Mouse (Mus musculus) small intestine, adult 2 months (tissue): ENCODE results near the gene Pkd2l1. TPM values are rescaled to one million over a fixed set of nuclear protein-coding genes. Genes with fewer than 3 reads are reported as not detected.
A peak's percentile ranks its signal among the peaks of the same experiment; 100 is the strongest.

ENCODE experiments used
- H3K27ac ChIP-seq: fragments of 200-500 bp; 2 replicates; pipeline ENCODE4 v1.5.1; 2012; ENCODE audit warnings: low read depth, low read length, control low read depth, inconsistent platforms; ENCODE audit not compliant: insufficient read depth
- H3K27me3 ChIP-seq: fragments of 200-500 bp; 2 replicates; pipeline ENCODE4 v1.6.1; 2012; ENCODE audit warnings: mild to moderate bottlenecking, moderate library complexity, low read length, inconsistent platforms; ENCODE audit not compliant: control insufficient read depth, insufficient read depth
- H3K36me3 ChIP-seq: fragments of 200-500 bp; 2 replicates; pipeline ENCODE4 v1.6.1; 2012; ENCODE audit warnings: mild to moderate bottlenecking, low read length, control low read depth, inconsistent platforms; ENCODE audit not compliant: control insufficient read depth, insufficient read depth
- H3K4me1 ChIP-seq: fragments of 200-500 bp; 2 replicates; pipeline ENCODE4 v1.6.1; 2012; ENCODE audit warnings: low read length, inconsistent platforms, mixed read lengths; ENCODE audit not compliant: control insufficient read depth, insufficient read depth, insufficient read length
- H3K4me3 ChIP-seq: fragments of 200-500 bp; 2 replicates; pipeline ENCODE4 v1.5.1; 2012; ENCODE audit warnings: low read depth, mild to moderate bottlenecking, control low read depth, inconsistent platforms, low read length, moderate library complexity
- CTCF ChIP-seq: fragments of 200-500 bp; IDR thresholded peaks from 2 replicates; pipeline ENCODE4 v1.5.1; 2012; ENCODE audit warnings: low read depth, mild to moderate bottlenecking, control low read depth, inconsistent platforms, low read length, moderate library complexity, mixed read lengths; ENCODE audit not compliant: insufficient replicate concordance, insufficient read length; ENCODE audit errors: extremely low read depth
- POLR2A ChIP-seq: fragments of 200-500 bp; IDR thresholded peaks from 2 replicates; pipeline ENCODE4 v1.6.1; 2012; ENCODE audit warnings: low read depth, mild to moderate bottlenecking, control low read depth, inconsistent platforms, low read length, moderate library complexity
- WGBS: fragments of 180-500 bp; shearing (Covaris S2); methylation state at CpG from one replicate; pipeline ENCODE4 v1.1.7; 2018; 5-methylcytosine and 5-hydroxymethylcytosine counted together
- polyA plus RNA-seq: library from polyadenylated mRNA; depleted of rRNA; stranded (reverse); fragments of >200 nt; gene quantifications from 2 replicates; pipeline ENCODE4 v1.2.3, GENCODE M21; 2012

The Pkd2l1 gene
- polyA plus RNA-seq, 1 experiment: 0.10 TPM

DNA sequence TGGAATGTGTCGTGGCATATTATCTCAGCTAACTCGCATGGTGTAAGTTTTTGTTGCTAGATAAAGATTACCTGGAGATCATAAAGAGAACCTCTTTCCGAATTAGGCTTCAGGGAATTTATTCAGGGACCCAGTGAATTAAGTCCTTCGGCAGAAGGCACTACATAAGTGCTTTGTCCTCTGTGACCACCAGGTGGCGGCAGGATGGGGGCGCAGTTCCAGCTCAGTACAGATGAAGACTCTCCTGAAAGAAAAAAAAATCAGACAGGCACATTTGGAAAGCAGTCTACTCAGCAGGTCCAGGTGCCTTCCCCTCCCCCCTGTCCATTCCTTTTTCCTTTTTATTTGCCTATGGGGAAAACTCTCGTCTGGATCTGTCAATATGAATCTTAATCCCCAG, 2.9 kb upstream of the Pkd2l1 start:
- TF ChIP-seq POLR2A: no peak
- peak; percentile 78 for TF ChIP-seq CTCF
- Histone ChIP-seq H3K4me1 (no peaks in the 10 kb centered on the region), H3K27me3 (no peaks in the 10 kb centered on the region), H3K4me3 (no peak overlapping the region), H3K27ac (no peak overlapping the region), H3K36me3 (no peaks in the 10 kb centered on the region)
- WGBS: 17% methylated on average over 7 of the region's 7 CpGs

DNA sequence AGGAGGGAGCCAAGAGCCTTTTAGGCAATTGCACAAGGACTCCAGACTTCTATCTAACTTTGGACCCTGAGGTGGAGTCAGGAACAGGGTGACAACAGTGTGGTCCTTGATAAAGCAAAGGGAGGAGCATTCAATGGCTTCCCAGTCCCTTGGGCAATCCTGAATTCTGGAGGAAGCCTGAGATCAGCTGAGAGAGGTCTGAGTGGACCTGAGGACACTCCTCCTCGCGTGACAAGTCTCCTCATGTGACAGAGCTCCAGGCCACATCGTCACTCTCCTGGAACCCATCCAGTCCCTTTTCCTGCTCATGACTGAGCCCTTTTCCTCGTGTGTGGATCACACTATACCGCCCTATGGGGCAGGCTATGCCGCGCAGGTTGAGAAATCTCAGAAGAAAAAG, 1.7 kb upstream of the Pkd2l1 start:
- Histone ChIP-seq H3K27me3 (no peaks in the 10 kb centered on the region), H3K27ac (no peak overlapping the region)
- 67% methylated on average over 7 of the region's 7 CpGs for WGBS

GRCm38 (mm10) chr19:44189056-44189455, 3.2 kb downstream of the Pkd2l1 start:
- TF ChIP-seq POLR2A (no peak), CTCF (no peak)
- H3K4me3 ChIP-seq: no peak overlapping the region
- WGBS: 60% methylated on average over 4 of the region's 4 CpGs

More for the DNA sequence above, 1.7 kb upstream of the Pkd2l1 start:
- TF ChIP-seq CTCF (no peak), POLR2A (no peak)
- H3K4me3 ChIP-seq: no peak overlapping the region
- H3K36me3 ChIP-seq: no peaks in the 10 kb centered on the region
- H3K4me1 ChIP-seq: no peaks in the 10 kb centered on the region

GRCm38 (mm10) chr19:44183968-44184367, 8.3 kb downstream of the Pkd2l1 start:
- H3K4me1 ChIP-seq: no peaks in the 10 kb centered on the region
- H3K27ac ChIP-seq: no peak overlapping the region
- no peaks in the 10 kb centered on the region for H3K27me3 ChIP-seq
- H3K4me3 ChIP-seq: no peak overlapping the region
- TF ChIP-seq POLR2A (no peak), CTCF (no peak)
- no peaks in the 10 kb centered on the region for H3K36me3 ChIP-seq
- 48% methylated on average over 3 of the region's 3 CpGs for WGBS

More at GRCm38 (mm10) chr19:44189056-44189455, 3.2 kb downstream of the Pkd2l1 start:
- H3K4me1 ChIP-seq: no peaks in the 10 kb centered on the region
- no peak overlapping the region for H3K27ac ChIP-seq
- H3K36me3 ChIP-seq: no peaks in the 10 kb centered on the region
- H3K27me3 ChIP-seq: no peaks in the 10 kb centered on the region

- Histone ChIP-seq H3K36me3 (no peaks in the 10 kb centered on the region), H3K27ac (no peak overlapping the region), H3K4me3 (no peak overlapping the region), H3K27me3 (no peaks in the 10 kb centered on the region), H3K4me1 (no peaks in the 10 kb centered on the region)
- TF ChIP-seq CTCF (no peak), POLR2A (no peak)
- 83% methylated on average over 1 of the region's 1 CpGs for WGBS
Measured at GRCm38 (mm10) chr19:44180502-44180901, 11.7 kb downstream of the Pkd2l1 start.

DNA sequence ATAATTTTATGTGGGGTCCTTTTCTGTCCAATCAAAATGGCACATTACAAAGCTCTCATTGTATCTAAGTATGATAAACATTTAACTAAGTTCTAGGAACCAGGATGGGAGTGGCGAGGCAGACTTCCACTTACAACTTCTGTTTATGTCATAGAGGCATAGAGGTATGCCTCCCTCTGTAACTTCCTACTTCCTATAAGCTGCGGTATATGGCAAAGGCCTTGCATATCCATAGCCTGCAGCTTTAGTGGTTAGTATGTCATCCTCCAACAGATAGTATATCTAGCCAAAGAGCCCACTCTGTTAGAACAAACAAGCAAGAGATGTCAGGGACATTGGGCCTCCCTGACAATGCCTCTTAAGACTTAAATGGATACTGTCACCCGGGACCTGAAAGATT, 15.5 kb downstream of the Pkd2l1 start:
- H3K4me3 ChIP-seq: no peak overlapping the region
- TF ChIP-seq POLR2A (no peak), CTCF (no peak)
- WGBS: 71% methylated on average over 3 of the region's 3 CpGs
- no peaks in the 10 kb centered on the region for H3K27me3 ChIP-seq
- no peaks in the 10 kb centered on the region for H3K36me3 ChIP-seq
- no peak overlapping the region for H3K27ac ChIP-seq
- H3K4me1 ChIP-seq: no peaks in the 10 kb centered on the region

DNA sequence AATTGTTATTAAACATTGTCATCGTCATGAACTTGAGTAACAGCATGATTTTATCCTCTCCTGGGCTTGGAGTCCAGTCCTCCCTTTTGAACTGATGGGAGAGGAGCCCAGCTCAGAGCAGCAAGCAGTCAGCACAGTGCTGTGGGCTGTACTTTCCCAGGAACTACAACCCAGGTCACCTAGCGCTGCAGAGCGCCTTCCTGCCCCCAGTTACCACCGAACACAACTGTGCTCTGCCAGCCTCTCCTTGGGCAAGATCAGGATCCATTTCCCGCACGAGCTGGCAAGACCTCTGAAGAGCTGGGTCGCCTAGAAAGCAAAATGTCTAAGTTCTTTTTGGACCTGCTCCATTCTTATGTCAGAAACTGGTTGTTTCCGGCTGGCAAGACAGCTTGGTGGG, 17.4 kb downstream of the Pkd2l1 start:
- 58% methylated on average over 8 of the region's 8 CpGs for WGBS
- no peaks in the 10 kb centered on the region for H3K4me1 ChIP-seq
- TF ChIP-seq POLR2A (no peak), CTCF (no peak)

DNA sequence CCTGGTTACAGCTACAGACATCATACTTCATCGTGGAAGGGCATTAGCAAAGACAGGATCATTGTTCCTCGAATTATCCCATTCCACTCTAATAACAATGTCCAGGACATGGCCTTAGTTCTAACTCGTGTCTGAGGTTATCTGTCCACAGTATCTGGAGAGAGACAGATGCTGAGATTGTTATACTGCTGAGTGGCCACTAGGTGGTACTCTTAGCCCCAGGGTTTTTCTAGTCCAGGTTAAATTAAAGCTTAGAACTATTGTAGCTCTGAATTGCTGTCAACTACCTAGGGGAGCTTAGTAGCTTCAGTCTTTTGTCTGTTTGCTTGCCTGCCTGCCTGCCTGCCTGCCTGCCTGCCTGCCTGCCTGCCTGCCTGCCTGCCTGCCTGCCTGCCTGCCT, 30.7 kb downstream of the Pkd2l1 start:
- no peak for TF ChIP-seq CTCF
- no peak for TF ChIP-seq POLR2A
- Histone ChIP-seq H3K27me3 (no peaks in the 10 kb centered on the region), H3K27ac (no peak overlapping the region), H3K4me3 (no peak overlapping the region), H3K4me1 (no peaks in the 10 kb centered on the region), H3K36me3 (no peaks in the 10 kb centered on the region)
- 11% methylated on average over 3 of the region's 3 CpGs for WGBS

More for the DNA sequence above, 17.4 kb downstream of the Pkd2l1 start:
- Histone ChIP-seq H3K36me3 (no peaks in the 10 kb centered on the region), H3K27me3 (no peaks in the 10 kb centered on the region), H3K4me3 (no peak overlapping the region), H3K27ac (no peak overlapping the region)
